Mouse (Mus musculus) embryonic facial prominence, embryonic 11.5 days (tissue): ENCODE measurements around the gene Wdr83. TPM values are rescaled to one million over a fixed set of nuclear protein-coding genes. Genes with fewer than 3 reads are reported as not detected.

Experiments used
- ATAC-seq: fragments of 200-750 bp; cut with Nextera tagmentation; replicated peaks from 2 replicates; pipeline ENCODE4 v1.8.0; 2017; ENCODE audit warnings: low read depth; ENCODE audit not compliant: insufficient number of reproducible peaks, low FRiP score, low TSS enrichment
- DNase-seq: peaks from one replicate; pipeline ENCODE4 v3.0.0-alpha.2; 2015; ENCODE audit warnings: low spot score
- H3K27ac ChIP-seq: fragments of 300-500 bp; sonication (generic); replicated peaks from 2 replicates; pipeline ENCODE4 v1.5.1; 2014; ENCODE audit warnings: mild to moderate bottlenecking, low read depth, low read length, control low read depth
- H3K27me3 ChIP-seq: fragments of 300-500 bp; sonication (generic); 2 replicates; pipeline ENCODE4 v1.6.1; 2014; ENCODE audit warnings: mild to moderate bottlenecking, low read length, moderate library complexity, mixed read lengths; ENCODE audit not compliant: control insufficient read depth, insufficient read depth
- H3K36me3 ChIP-seq: fragments of 300-500 bp; sonication (generic); replicated peaks from 2 replicates; pipeline ENCODE4 v1.6.1; 2014; ENCODE audit warnings: low read depth, mild to moderate bottlenecking, low read length, moderate library complexity, mixed read lengths; ENCODE audit not compliant: control insufficient read depth, insufficient read depth
- H3K4me1 ChIP-seq: fragments of 300-500 bp; sonication (generic); 2 replicates; pipeline ENCODE4 v1.6.1; 2014; ENCODE audit warnings: low read length, mixed read lengths; ENCODE audit not compliant: control insufficient read depth, insufficient read depth
- H3K4me2 ChIP-seq: fragments of 300-500 bp; sonication (generic); 2 replicates; pipeline ENCODE4 v1.6.1; 2014; ENCODE audit warnings: low read depth, mild to moderate bottlenecking, control low read depth, low read length, moderate library complexity
- H3K4me3 ChIP-seq: fragments of 300-500 bp; sonication (generic); 2 replicates; pipeline ENCODE4 v1.5.1; 2014; ENCODE audit warnings: low read depth, low read length, control low read depth
- H3K9ac ChIP-seq: fragments of 300-500 bp; sonication (generic); replicated peaks from 2 replicates; pipeline ENCODE4 v1.6.1; 2014; ENCODE audit warnings: mild to moderate bottlenecking, control low read depth, low read length
- H3K9me3 ChIP-seq: fragments of 300-500 bp; sonication (generic); replicated peaks from 2 replicates; pipeline ENCODE4 v1.6.1; 2016; ENCODE audit warnings: mild to moderate bottlenecking, low read length, inconsistent platforms, mixed read lengths; ENCODE audit not compliant: control insufficient read depth
- WGBS: fragments of 180-500 bp; shearing (Covaris S2); extraction: QIAGEN DNeasy Blood & Tissue Kit; methylation state at CpG from one replicate; pipeline ENCODE4 v1.1.7; 2014; 5-methylcytosine and 5-hydroxymethylcytosine counted together
- polyA plus RNA-seq: library from polyadenylated mRNA; unstranded; fragments of >200 nt; fragmentation: Nextera tagmentation; extraction: Ambion mirVana; gene quantifications from 2 replicates; pipeline ENCODE4 v1.2.1, GENCODE M21; 2014

The Wdr83 gene
- polyA plus RNA-seq, 1 experiment from 2014 or later, result 48.6 TPM

GRCm38 (mm10) chr8:85100076-85100665, 19.1 kb upstream of the Wdr83 start:
- no peaks in the 10 kb centered on the region for H3K4me1 ChIP-seq
- no peaks in the 10 kb centered on the region for H3K27me3 ChIP-seq
- H3K9ac ChIP-seq, result no peak overlapping the region
- H3K9me3 ChIP-seq, result no peaks in the 10 kb centered on the region
- WGBS, result 84% methylated on average over 4 of the region's 4 CpGs
- H3K4me3 ChIP-seq, result no peak overlapping the region
- no peak for ATAC-seq
- no peak overlapping the region for H3K27ac ChIP-seq
- no peaks in the 10 kb centered on the region; the same call in 1 of the 2 replicates for H3K36me3 ChIP-seq
- DNase-seq, result no peak
- no peak overlapping the region for H3K4me2 ChIP-seq

- Histone ChIP-seq H3K9me3 (no peaks in the 10 kb centered on the region), H3K4me2 (no peak overlapping the region), H3K36me3 (no peaks in the 10 kb centered on the region; the same call in 1 of the 2 replicates), H3K27me3 (no peaks in the 10 kb centered on the region), H3K9ac (no peak overlapping the region), H3K27ac (no peak overlapping the region), H3K4me3 (no peak overlapping the region), H3K4me1 (no peaks in the 10 kb centered on the region)
- 84% methylated on average over 4 of the region's 4 CpGs for WGBS
- DNase-seq, result no peak
- no peak for ATAC-seq
Measured at GRCm38 (mm10) chr8:85096850-85097249, 15.7 kb upstream of the Wdr83 start.

GRCm38 (mm10) chr8:85096196-85096595, 15.1 kb upstream of the Wdr83 start:
- no peak overlapping the region for H3K27ac ChIP-seq
- H3K4me1 ChIP-seq, result no peaks in the 10 kb centered on the region
- H3K9me3 ChIP-seq, result no peaks in the 10 kb centered on the region
- H3K9ac ChIP-seq, result no peak overlapping the region
- no peaks in the 10 kb centered on the region; the same call in 1 of the 2 replicates for H3K36me3 ChIP-seq
- no peak overlapping the region for H3K4me2 ChIP-seq
- 91% methylated on average over 16 of the region's 16 CpGs for WGBS
- no peak overlapping the region for H3K4me3 ChIP-seq
- DNase-seq, result no peak
- H3K27me3 ChIP-seq, result no peaks in the 10 kb centered on the region
- ATAC-seq, result no peak

DNA sequence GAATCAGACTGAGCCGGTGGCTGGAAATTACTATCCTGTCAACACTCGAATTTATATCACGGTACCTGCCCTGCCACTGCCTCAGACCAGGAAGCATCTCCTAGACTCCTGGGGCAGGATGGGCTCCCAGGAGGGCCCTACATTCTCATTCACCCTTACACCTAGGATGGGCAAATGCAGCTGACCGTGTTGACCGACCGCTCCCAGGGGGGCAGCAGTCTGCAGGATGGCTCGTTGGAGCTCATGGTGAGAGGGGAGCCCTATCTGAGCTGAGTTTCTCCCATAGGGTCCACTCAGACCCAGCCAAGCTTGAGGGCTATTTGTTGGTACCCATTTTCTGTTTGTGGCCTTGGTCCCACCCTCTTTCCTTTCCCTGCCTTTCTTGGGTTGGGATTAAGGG, 14.5 kb upstream of the Wdr83 start:
- H3K27ac ChIP-seq, result no peak overlapping the region
- no peaks in the 10 kb centered on the region; the same call in 1 of the 2 replicates for H3K36me3 ChIP-seq
- H3K27me3 ChIP-seq, result no peaks in the 10 kb centered on the region
- 94% methylated on average over 7 of the region's 7 CpGs for WGBS
- DNase-seq (no peak), ATAC-seq (no peak)
- no peaks in the 10 kb centered on the region for H3K9me3 ChIP-seq
- H3K4me2 ChIP-seq, result no peak overlapping the region
- H3K4me3 ChIP-seq, result no peak overlapping the region
- H3K4me1 ChIP-seq, result no peaks in the 10 kb centered on the region
- H3K9ac ChIP-seq, result no peak overlapping the region

GRCm38 (mm10) chr8:85095051-85095450, 13.9 kb upstream of the Wdr83 start:
- 91% methylated on average over 13 of the region's 13 CpGs for WGBS
- Histone ChIP-seq H3K36me3 (no peaks in the 10 kb centered on the region; the same call in 1 of the 2 replicates), H3K4me1 (no peaks in the 10 kb centered on the region), H3K27me3 (no peaks in the 10 kb centered on the region), H3K4me3 (no peak overlapping the region), H3K9ac (no peak overlapping the region), H3K4me2 (no peak overlapping the region), H3K27ac (no peak overlapping the region), H3K9me3 (no peaks in the 10 kb centered on the region)
- DNase-seq, result no peak
- no peak for ATAC-seq

- no peaks in the 10 kb centered on the region for H3K27me3 ChIP-seq
- no peak overlapping the region for H3K9ac ChIP-seq
- DNase-seq (no peak), ATAC-seq (no peak)
- H3K4me2 ChIP-seq, result no peak overlapping the region
- no peaks in the 10 kb centered on the region for H3K9me3 ChIP-seq
- WGBS, result 31% methylated on average over 21 of the region's 21 CpGs
- H3K36me3 ChIP-seq, result peaks cover 2% of the 10 kb centered on the region; the same call in 1 of the 2 replicates
- H3K27ac ChIP-seq, result no peak overlapping the region
- no peaks in the 10 kb centered on the region for H3K4me1 ChIP-seq
- no peak overlapping the region for H3K4me3 ChIP-seq
Measured at GRCm38 (mm10) chr8:85091526-85092090, 10.5 kb upstream of the Wdr83 start.

DNA sequence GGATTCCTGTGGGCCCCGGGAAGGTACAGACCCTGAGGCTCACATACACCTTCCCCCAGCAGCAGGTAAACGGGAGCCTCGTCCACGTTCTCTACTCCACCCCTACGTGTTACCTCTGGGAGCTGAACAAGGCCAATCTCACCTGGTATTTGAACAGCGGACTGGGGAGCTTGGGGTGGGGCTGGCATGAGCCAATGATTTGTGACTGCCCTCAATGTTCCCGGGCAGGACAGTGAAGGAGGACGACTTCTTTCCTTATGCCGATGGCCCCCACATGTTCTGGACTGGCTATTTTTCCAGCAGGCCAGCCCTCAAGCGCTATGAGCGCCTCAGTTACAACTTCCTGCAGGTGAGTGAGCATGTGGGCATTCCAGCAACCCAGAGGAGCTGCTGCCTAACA, 9.8 kb upstream of the Wdr83 start:
- no peak overlapping the region for H3K4me3 ChIP-seq
- H3K27ac ChIP-seq, result no peak overlapping the region
- H3K9ac ChIP-seq, result no peak overlapping the region
- no peak overlapping the region for H3K4me2 ChIP-seq
- H3K9me3 ChIP-seq, result no peaks in the 10 kb centered on the region
- no peaks in the 10 kb centered on the region for H3K4me1 ChIP-seq
- DNase-seq, result no peak
- 92% methylated on average over 11 of the region's 11 CpGs for WGBS
- peaks cover 2% of the 10 kb centered on the region; the same call in 1 of the 2 replicates for H3K36me3 ChIP-seq
- no peaks in the 10 kb centered on the region for H3K27me3 ChIP-seq
- no peak for ATAC-seq

DNA sequence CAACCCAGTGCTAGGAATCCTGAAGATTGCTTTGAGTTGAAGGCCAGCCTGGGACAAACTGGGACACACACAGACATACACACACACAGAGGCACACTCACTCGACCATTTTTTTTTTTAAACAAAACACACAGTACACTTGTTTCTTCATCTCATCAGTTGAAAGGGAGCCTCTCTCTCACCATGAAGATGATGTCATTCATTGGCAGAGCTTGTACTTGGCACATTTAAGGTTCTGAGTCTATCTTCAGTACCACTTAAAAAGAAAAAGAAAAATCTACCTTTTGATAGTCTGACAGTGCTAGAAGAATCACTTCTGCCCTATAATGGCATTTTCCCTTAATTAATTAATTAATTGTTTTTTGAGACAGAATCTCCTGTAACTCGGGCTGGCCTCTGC, 7.7 kb upstream of the Wdr83 start:
- WGBS, result 78% methylated on average over 2 of the region's 2 CpGs
- Histone ChIP-seq H3K4me1 (no peaks in the 10 kb centered on the region; the same call in 1 of the 2 replicates), H3K4me3 (no peak overlapping the region), H3K4me2 (no peak overlapping the region), H3K27ac (no peak overlapping the region), H3K27me3 (no peaks in the 10 kb centered on the region), H3K36me3 (peaks cover 2% of the 10 kb centered on the region; the same call in 1 of the 2 replicates), H3K9me3 (no peaks in the 10 kb centered on the region), H3K9ac (no peak overlapping the region)
- ATAC-seq (no peak), DNase-seq (no peak)
